Mouse (Mus musculus): ENCODE data around the gene Armc3.

- no peak for TF ChIP-seq CTCF (IDR thresholded peaks at IDR 0.05 in 2 of 3, conservative IDR thresholded peaks at IDR 0.05 in 1 of 3; ENCODE audit: control insufficient read depth in 1 of 3, insufficient read depth in 1 of 3, low read depth in 2 of 3, low read length in 3 of 3, poor library complexity in 1 of 3, severe bottlenecking in 1 of 3)
- TF ChIP-seq CHD2 (IDR thresholded peaks at IDR 0.05; ENCODE audit: low read length) = no peak
- no peak for TF ChIP-seq KAT2A (conservative IDR thresholded peaks at IDR 0.05; ENCODE audit: low read depth, low read length)
- TF ChIP-seq GATA1 (IDR thresholded peaks at IDR 0.05; ENCODE audit: low read depth, low read length) = no peak
- no peak for TF ChIP-seq NRF1 (IDR thresholded peaks at IDR 0.05; ENCODE audit: insufficient read depth, low read depth, low read length, poor library complexity, severe bottlenecking)
- TF ChIP-seq EP300 (IDR thresholded peaks at IDR 0.05; ENCODE audit: low read depth in 1 of 2, low read length in 2 of 2) = no peak
- TF ChIP-seq MAZ (IDR thresholded peaks at IDR 0.05; ENCODE audit: low read depth, low read length) = no peak
- no peak for TF ChIP-seq SIN3A (IDR thresholded peaks at IDR 0.05; ENCODE audit: low read length)
- no peak for TF ChIP-seq CHD1 (IDR thresholded peaks at IDR 0.05; ENCODE audit: low read depth, low read length)
- TF ChIP-seq E2F4 (IDR thresholded peaks at IDR 0.05; ENCODE audit: borderline replicate concordance, low read depth, low read length) = no peak
These were observed 58.2 kb downstream of the Armc3 start for GRCm38 (mm10) chr2:19257255-19257654.

Measured in MEL (cell line).